Mouse (Mus musculus) ovary, postnatal 14 days (tissue): ENCODE results near the gene Gm44511.
"Not testable (repeated sequence)": the region's sequence is repeated elsewhere in the genome, so short reads cannot be mapped to it uniquely, and the experiment has no call there.

Experiments
- DNase-seq: peaks from one replicate; pipeline ENCODE4 v3.0.0; 2022; ENCODE audit warnings: low spot score

Gm44511 gene

GRCm38 (mm10) chr6:128840669-128841068 lies 14.6 kb upstream of the Gm44511 start:
- not testable (repeated sequence) for DNase-seq

DNA sequence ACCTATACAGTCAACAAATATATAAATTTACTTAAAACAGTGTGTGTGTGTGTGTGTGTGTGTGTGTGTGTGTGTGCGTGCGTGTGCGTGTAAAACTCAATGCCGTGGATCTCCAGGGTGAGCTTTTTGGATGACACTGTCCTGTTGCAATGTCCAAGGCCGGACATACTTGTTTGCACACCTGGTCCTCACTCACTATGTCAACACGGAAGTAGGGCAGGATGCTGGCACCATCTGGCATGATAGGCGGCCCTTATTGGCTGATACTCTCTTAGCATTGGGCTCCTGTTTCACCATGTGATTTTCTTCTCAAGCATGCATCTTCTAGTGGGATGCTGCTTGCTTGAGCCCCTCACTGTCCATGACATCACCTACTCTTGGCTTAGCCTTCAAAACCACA lies 13.8 kb upstream of the Gm44511 start:
- no peak for DNase-seq

- peak; percentile 78 for DNase-seq
These were observed 13.2 kb upstream of the Gm44511 start for GRCm38 (mm10) chr6:128839266-128839771.

GRCm38 (mm10) chr6:128838342-128839265 lies 12.5 kb upstream of the Gm44511 start:
- peak; percentile 91 for DNase-seq

- DNase-seq: no peak
These were observed 11.6 kb upstream of the Gm44511 start for GRCm38 (mm10) chr6:128837454-128838341.

DNA sequence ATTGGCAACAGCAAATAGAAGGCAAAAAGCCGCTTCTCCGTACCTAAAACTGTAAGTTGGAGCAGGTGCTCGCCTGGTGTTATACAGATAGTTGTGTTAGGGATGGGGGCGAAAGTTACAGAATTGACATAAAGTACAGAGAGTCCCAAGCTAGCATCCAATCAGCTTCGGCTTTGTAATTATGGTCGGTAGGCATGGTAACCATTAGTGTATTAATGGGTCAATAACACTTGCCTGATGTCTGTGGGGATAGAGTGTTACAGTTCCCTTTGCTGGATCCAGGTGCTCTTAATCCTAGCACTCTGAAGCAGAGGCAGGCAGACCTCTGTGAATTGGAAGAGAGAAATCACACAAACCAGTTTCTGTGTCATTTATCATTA lies 10.8 kb upstream of the Gm44511 start:
- DNase-seq: no peak

DNA sequence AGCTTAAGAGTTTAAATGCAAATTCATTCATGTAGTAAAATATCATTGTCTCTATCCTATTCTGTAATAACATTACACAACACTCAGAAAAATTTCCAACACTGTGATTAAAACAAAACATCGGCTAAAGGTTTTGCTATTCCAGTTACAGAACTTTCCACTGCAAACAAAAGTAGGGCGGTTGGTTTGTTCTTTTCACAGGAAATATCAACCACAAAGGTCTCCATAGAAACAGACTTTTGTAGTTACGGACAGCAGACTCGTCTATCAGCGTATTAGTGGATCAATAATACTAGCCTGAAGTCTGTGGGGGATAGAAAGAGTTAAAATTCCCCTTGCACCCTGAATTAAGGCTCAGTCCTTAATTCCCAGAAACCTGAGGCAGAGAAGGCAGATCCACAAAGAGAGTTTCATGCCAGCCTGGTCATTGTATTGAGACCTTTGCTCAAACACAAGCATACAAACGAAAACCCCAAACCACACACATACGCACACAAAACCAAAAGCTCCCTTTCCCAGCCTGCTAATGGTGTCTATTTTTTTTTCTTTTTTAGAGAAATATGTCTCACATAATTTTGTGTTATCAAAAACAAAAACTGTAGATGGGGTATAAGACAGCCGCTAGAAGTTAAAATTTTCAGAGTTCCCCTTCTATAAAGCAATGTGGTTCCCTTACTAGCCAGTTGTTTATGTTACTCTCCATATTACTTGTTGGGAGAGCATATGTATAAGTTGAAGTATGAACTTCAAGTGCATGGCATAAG lies 10.3 kb upstream of the Gm44511 start:
- no peak for DNase-seq

GRCm38 (mm10) chr6:128835571-128835970 lies 9.5 kb upstream of the Gm44511 start:
- DNase-seq: no peak

DNA sequence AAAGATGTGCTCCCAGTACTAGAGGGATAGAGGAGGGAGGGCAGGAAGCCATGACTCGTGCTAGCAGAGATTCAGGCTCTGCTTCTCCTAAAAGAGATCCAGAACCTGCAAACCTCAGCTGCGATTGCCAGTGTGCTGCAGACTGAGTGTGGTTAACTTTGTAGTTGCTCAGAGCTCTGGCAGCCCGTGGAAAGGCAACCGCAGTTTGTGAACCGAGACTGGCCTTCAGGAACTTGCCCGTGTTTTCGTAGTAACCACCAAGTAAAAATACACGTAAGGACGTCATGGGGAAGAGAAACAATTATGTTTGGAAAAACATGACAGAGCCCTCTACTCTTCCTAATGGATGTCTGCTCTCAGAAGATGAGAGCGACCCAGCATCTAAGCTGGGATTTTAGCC lies 6.9 kb upstream of the Gm44511 start:
- no peak for DNase-seq

DNA sequence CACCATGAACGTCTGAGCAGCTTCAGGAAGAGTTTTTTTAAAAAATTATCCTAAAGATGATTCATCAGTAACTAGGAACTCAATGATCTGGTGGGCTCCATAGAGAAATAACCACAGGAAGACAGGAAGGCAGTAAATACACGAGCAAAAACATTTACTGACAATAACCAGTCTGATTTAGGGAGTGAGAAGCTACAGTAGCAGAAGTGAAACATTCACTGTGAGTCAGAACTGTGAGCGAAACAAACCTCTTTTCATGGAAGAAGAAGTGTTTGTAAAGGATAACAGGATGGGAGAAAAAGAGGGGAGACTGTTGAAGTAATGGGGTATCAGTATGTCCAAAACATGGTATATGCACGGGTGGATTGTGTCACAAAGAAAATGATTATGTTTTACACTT lies 3.7 kb upstream of the Gm44511 start:
- no peak for DNase-seq

- DNase-seq: no peak
These were observed 666 bp upstream of the Gm44511 start for GRCm38 (mm10) chr6:128826781-128827180.

GRCm38 (mm10) chr6:128818083-128818802 lies 7.9 kb downstream of the Gm44511 start:
- no peak for DNase-seq

DNA sequence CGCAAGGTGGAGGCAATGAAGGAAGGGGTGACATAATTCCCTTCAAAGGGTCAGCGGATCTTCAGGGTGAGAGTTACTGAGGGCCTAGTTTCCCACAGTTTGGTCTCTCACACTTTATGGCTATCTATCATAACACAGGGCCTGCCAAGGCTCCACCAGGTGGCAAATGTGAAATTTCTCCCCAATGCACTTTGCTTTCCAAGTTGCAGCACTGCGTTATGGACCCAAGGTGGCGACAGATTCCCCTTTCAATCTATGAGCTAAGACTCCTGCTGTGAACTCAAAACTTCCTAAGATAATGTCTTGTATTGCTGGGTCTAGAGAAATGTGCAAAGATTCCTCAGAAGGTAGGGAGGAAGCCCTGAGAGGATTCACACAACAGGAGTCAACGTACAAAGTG lies 17.6 kb downstream of the Gm44511 start:
- DNase-seq: no peak

- DNase-seq: no peak
These were observed 19.1 kb downstream of the Gm44511 start for GRCm38 (mm10) chr6:128807021-128807420.

- peak; percentile 33 for DNase-seq
These were observed 21.1 kb downstream of the Gm44511 start for GRCm38 (mm10) chr6:128804823-128805640.

- peak; percentile 96 for DNase-seq
These were observed 22.9 kb downstream of the Gm44511 start for GRCm38 (mm10) chr6:128802999-128803857.

DNA sequence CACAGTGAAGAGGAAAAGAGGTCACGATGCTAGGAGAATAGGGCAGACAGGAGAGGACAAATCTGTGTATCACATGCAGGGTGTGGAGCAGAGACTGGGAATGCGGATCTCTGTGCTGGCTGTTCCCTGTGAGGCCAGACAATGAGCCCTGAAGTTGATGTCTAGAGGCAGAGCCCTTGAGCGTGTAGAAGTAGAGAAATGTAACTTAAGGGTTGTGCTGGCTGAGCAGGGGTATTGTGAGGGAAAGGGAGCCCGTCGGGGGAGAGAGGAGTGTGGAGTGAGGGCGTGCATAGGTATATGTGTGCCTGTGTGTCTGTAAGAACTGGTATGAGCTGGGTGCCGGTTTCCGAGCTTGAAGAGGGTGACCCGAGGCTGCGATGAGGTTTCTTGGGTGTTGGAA lies 23.6 kb downstream of the Gm44511 start:
- DNase-seq: peak; percentile 24

DNA sequence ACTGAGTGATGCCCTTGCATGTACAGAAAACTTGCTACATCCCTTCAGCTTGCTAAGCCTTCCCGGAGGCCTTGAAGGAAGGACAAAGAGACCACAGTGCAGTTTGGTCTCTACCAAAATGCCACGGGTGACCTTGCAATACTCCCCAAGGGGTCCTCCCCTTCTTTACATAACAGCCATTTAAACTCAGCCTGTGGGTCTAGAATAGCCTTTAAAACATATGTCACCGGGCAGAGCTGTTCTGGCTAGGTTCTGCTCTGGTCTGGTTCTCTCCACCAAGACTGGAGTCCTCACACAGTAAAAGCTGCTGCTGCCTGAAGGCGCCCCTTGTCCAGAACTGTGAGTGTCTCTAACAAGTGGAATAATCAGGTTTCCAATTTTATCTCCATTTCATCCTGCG lies 25.4 kb downstream of the Gm44511 start:
- DNase-seq: not testable (repeated sequence)

DNA sequence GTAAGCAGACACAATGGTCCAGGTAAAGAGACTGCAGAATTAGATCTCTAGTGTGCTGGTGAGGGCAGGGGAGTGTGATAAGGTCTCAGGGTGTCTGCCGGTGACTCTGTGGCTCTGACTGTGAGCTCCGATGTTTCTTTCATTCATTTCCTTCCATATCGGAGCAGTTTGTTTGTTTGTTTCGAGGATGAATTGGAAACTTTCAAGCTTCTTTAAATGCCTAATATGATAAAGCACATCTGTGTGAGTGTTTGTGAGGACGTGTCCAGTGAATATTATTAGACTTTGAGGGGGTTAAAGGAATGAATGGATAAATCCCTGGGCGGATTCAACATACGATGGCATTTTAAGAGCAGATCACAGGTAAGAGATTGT lies 26.2 kb downstream of the Gm44511 start:
- no peak for DNase-seq
